Mouse (Mus musculus) ovary, postnatal 10 days (tissue): ENCODE data around the gene Zbed4.
"Not testable (repeated sequence)": the region's sequence is repeated elsewhere in the genome, so short reads cannot be mapped to it uniquely, and the experiment has no call there.

Experiments
- DNase-seq: peaks from one replicate; pipeline ENCODE4 v3.0.0; 2022; ENCODE audit warnings: low spot score

Gene Zbed4

DNA sequence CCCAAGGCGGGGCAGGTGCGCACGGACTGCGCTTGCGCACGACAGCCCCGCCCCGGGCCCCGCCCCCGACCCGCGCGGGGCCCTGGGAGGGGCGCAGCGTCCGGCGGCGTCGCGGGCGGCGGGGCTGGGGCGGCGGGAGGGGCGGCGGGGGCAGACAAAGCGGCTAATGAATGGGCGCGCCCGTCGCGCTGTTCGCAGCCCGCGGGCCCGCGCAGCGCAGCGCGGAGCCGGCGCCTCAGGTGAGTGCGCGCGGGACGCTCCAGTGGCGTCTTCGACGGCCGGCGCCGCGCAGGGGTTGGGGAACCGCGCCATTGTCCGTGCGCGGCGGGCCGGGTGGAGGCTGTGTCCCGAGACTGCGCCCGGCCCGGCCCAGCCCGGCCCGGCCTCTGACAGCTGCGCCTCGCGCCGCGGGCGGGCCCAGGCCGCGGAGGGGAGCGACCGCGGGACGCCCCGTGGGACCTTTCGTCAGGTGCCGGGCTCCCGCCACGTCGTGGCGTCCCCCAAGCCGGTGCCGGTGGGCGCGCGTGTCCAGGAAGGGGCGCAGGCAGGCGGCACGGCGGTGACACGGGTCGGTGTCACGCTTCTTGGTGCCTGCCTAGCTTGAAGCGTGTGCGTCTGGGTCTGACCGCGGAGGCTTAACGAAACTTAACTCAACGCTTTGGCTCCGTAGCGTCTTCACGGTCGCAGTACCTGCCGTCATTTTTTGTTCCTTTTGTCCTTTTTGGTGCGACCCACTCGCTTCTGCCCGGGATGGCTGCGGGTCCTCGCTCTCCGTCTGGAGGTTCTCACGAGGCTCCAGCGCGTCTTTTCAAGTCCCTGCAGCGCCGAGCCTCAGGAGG is at the start of gene Zbed4:
Gene Zbed4 (plus strand): TSS at position 97 of the 839 bp plus-strand sequence.
- peak; percentile 23 for DNase-seq

- DNase-seq, result no peak
These were observed 49.0 kb upstream of the Zbed4 start for GRCm38 (mm10) chr15:88702501-88702900.

- no peak for DNase-seq
These were observed 47.2 kb upstream of the Zbed4 start for GRCm38 (mm10) chr15:88704284-88704683.

GRCm38 (mm10) chr15:88706320-88706719 is 45.1 kb upstream of the Zbed4 start:
- no peak for DNase-seq

GRCm38 (mm10) chr15:88706987-88707386 is 44.5 kb upstream of the Zbed4 start:
- not testable (repeated sequence) for DNase-seq

GRCm38 (mm10) chr15:88708204-88708603 is 43.3 kb upstream of the Zbed4 start:
- no peak for DNase-seq

DNA sequence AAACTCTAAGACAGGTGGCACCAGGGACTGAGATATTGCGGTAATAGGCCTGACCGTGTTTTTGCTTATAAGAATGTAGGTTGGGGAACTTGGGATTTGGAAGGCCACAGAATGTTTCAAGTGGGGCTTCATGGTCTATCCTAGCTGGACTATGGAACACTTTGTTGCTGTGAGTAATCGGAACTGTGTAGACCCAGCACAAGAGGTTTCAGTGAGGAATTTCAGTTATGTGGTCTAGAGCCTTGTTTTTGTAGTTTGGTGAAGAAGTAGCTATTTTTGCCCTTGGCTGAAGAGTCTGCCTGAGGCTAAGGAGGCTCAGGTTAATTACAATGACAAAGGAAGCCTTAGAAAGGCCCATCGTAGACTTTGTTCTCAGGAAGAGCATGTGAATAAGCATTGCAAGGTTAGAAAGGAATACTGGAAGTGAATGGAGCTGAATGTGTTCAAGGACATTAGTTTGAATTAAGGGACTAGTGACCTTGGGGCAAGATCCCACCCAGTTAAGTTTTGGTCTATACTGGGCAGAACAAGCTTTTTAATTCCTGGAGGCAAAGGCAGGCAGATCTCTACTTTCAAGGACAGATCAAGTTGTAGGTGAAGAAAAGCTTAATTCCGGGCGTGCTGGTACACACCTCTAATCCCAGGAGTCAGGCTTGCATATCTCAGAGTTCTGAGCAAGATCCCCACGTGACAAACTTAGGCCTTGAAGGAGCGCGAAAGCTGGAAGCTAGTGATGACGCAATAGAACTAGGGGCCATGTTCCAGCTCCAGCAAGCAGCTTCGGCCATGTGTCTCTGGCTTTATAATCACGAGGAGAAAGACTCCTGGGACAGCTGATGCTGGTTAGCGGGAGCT is 42.6 kb upstream of the Zbed4 start:
- DNase-seq, result no peak

- DNase-seq, result no peak
These were observed 41.6 kb upstream of the Zbed4 start for GRCm38 (mm10) chr15:88709878-88710277.

- no peak for DNase-seq
These were observed 39.0 kb upstream of the Zbed4 start for GRCm38 (mm10) chr15:88712501-88712900.

DNA sequence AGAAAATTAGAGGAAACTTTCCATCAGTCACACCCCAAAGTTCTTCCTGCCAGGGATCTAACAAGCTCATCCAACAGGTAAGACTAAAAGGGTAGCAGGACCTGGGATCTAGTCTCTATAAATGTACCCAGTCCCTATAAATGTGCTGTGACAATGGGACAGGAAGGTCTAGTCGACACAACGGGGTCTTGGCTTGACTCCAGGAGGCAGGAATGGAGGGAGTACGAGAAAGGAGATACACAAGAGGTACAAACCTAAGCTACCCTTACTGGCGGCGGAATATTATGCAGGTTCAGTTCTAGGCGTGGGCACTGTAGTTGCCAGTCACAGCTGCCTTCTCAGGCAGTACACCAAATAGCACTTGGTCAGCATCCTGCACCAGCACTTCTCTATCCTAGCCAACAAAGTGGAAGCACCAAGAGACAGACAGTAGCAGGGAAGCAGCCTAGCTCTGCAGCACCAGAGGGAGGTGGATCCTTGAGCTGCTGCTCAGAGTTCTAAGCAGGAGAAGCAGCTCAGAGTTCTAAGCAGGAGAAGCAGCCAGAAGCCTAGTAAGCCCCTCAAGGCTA is 37.4 kb upstream of the Zbed4 start:
- no peak for DNase-seq

DNA sequence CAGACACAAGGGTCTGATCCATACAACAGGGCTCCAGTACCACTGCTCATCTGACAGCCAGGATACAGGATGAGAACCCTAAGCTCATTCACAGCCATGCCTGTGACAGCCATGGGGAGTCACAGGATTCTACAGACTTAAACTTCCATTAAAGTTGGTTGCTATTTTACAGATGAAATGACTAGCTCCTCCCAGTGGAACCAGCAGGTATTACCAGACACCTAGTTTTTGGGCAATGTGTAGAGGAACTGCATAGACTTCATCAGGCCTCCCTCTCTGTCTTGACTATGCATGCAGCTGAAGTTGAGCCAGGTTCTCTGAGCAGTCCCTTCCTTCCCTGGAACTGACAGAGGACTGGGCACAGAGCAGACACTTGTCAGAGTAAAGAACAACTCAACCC is 35.1 kb upstream of the Zbed4 start:
- no peak for DNase-seq

DNA sequence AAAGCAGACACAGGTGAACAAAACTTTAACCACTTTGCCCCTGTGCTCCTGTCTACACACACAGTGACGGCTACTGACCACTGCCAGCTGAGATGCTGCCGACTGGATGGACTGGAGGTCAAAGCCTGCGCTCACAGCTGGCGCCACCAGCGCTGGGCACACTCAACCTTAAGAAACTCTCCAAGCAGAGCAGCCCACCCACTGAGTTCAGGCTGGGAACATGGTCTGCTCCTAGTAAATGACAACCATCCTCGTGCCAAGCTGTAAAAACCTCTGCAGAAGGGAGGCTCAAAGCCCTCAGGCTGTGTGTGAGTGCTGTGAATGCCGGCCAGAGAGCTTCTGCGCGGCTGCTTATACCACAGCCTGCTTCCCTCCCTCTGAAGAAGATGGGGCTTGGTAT is 34.2 kb upstream of the Zbed4 start:
- DNase-seq, result no peak

- DNase-seq, result no peak
These were observed 28.3 kb upstream of the Zbed4 start for GRCm38 (mm10) chr15:88723205-88723604.

DNA sequence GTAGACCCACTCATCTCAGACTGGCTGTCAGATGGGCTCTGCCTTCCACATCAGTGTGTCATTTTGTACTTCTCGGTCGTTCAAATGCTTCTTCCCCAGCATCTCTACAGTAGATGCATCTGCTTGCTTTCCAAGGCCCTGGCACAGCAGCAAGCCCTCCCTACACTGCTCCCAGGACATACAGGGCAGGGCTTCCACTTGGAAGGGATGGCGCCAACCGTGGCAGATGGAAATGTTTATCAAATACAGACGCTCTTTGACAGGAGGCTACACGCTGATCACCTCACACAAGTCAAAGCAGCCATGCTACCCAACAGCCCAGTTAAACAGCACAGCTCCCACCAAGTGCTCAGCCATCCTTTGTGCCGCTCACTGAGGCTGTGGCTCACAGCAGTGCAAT is 27.1 kb upstream of the Zbed4 start:
- DNase-seq, result no peak

DNA sequence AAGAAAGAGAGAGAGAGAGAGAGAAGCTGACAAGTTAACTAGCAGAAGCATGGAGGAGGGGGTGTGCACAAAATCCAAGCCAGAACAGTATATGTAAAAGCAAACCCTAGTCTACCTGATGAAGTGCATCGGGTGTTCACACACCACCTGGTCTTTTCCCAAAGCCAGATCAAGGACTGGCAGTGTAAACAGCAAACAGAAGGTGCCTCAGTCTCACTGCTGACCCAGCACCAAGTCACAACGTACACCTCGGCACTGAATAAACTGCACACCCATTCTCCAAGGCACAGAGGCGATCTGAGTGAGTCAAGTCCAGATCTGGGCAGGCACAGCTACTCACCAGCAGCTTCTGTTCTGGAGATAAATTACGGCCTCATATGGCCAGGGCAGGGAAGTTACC is 26.4 kb upstream of the Zbed4 start:
- DNase-seq, result no peak

- DNase-seq, result no peak
These were observed 24.3 kb upstream of the Zbed4 start for GRCm38 (mm10) chr15:88727204-88727603.

- no peak for DNase-seq
These were observed 20.7 kb upstream of the Zbed4 start for GRCm38 (mm10) chr15:88730717-88731116.

DNA sequence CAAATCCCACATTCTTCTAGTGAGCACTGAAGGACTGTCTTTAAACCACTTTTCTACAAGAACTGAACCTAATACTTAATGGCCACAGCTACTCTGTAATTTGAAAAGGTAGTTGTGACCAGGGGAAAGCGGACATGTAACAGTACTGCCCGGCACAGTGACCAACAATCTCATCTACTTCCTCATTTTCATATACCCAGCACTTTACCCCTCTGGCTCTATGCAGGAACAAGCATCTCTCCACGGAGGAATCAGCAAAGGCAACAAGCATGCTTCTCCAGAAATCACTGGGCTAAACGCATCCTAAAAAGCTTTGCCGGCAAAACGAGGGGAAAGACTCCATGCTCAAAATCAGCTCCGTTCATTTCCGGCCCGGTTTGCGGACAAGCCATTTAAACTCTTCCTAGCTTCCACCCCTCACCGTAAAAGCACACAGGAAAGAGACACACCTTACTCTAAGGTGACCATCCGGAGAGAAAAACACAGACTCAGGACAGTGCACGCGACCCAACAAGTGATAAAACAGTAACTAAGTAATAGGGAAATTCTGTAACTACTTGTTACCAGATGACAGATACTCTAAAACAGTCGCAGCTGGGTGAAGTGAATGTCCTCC is 18.9 kb upstream of the Zbed4 start:
- no peak for DNase-seq

DNA sequence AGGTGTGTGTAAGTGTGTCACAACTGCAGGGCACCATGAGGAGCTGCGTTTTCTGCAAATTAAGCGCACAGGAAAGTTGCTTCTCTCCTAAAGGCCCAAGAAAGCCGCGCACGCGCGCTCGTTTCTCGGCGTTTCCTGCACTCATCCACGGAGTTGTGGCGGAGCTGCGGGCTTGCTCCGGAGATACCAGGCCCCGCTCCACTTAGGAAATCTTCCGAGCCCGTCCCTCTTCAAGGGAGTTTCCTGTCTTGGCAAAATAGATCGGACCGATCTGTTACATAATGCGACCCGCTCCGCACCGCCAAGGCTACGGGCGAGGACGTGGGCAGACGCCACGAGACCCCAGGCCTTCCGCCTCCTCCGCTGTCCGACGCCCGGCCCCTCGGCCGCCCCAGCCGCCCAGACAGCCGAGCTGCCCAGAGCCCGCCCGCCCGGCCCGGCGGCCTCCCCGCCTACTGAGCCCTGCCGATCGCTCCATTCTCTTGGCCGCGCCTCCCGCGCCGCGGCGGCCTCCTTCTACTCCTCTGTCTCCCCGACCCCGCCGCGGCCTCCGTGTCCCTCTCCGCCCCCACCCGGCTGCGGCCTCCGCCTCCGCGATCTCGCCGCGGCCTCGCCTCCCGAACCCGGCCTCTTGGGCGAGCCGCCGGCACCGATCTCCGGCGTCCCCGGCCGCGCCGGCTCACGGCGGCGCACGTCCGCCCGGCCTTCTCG is 18.3 kb upstream of the Zbed4 start:
- DNase-seq, result peak; percentile 41

DNA sequence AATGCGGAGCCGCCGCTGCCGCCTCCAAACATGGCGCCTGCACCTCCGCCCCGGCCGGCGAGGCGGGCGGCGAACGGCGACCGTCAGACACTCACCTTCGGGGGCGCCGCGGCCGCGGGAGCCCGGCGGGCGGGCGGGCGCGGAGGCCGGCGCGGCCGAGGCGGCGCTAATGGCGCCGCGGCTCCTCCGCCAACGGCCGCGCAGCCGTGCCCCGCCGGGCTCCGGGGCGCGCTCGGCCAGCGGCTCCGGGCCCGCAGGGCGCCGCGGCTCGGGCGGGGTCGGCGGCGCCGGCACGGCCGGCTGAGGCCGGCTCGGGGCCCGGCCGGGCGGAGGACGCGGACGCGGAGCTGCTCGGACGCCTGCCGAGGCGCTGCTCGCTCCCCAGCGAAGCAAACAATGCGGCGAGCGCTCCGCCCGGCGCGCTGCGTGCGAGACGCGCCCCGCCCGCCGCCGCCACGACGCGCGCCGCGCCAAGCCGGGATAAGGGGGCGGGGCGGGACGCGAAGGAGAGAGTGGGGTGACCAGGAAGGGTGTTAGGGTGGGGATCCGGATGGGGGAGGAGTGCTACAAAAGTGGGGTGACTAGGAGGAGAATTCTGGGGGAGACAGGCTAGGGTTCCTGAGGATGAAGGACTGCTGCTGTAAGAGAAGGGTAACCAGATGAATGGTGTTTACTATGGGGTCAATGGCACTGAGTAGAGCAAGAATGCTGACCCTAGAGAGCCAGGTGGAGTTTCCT is 17.5 kb upstream of the Zbed4 start, which contains the start of gene Brd1:
Gene Brd1 (minus strand): TSS at position 400 of the 738 bp plus-strand sequence.
- DNase-seq, result peak; percentile 57

- no peak for DNase-seq
These were observed 15.3 kb upstream of the Zbed4 start for GRCm38 (mm10) chr15:88736166-88736565.
